Mouse (Mus musculus): ENCODE data around the gene Klk4. TPM values are rescaled to one million over a fixed set of nuclear protein-coding genes. Genes with fewer than 3 reads are reported as not detected.

Gene Klk4
- polyA plus RNA-seq, 1 experiment from 2014 or later = not detected

DNA sequence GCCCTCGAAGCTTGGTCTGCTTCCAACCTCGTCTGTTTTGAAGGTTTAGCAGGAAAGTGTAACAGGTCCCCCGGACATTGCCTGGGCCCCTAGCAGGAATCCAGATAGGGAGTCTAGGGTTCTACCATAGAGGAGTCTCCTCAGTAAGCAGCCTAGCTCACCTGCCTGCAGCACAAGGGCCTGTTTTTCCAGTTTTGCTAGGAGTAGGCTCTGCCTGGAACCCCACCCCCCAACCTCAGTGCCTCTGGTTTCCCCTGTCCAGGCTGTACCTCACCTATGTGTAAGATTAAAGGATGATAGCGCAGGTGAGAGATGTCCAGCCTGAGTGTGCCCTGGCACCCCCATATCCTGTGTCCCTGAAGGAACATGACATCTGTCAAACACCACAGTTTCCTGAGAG lies 4.5 kb upstream of the Klk4 start:
- 53% methylated on average over 4 of the region's 4 CpGs for WGBS (ENCODE audit: insufficient replicate concordance)
- Histone ChIP-seq H3K36me3 (no peaks in the 10 kb centered on the region), H3K4me1 (replicated peaks) (no peaks in the 10 kb centered on the region), H3K4me3 (replicated peaks) (no peak overlapping the region), H3K27me3 (no peaks in the 10 kb centered on the region), H3K27ac (no peak overlapping the region), H3K9ac (no peak overlapping the region), H3K4me2 (no peak overlapping the region), H3K9me3 (replicated peaks) (no peaks in the 10 kb centered on the region)
- ATAC-seq (ENCODE audit: low read depth) (no peak), DNase-seq (no peak)

DNA sequence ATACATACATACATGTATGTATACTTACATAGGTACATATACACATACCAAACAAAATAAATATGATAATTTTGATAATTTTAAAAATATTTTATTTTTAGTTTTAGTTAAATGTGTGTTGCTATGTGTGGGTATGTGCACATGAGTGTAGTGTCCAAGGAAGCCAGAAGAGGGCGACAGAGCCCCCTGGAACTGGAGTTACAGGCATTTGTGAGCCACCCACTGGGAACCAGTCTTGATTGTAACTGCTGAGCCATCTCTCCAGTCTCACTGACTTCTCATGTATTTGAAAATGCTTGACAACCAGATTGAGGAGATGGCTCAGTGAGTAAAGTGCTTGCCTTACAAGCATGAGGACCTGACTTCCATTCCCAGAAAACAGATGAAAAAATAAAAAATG lies 2.7 kb upstream of the Klk4 start:
- no peak overlapping the region for H3K9ac ChIP-seq
- no peaks in the 10 kb centered on the region for H3K9me3 ChIP-seq (replicated peaks)
- H3K4me3 ChIP-seq (replicated peaks) = no peak overlapping the region
- H3K27ac ChIP-seq = no peak overlapping the region
- H3K4me2 ChIP-seq = no peak overlapping the region
- ATAC-seq (ENCODE audit: low read depth) (no peak), DNase-seq (no peak)
- H3K27me3 ChIP-seq = peaks cover 4% of the 10 kb centered on the region; the same call in 1 of the 2 replicates
- H3K4me1 ChIP-seq (replicated peaks) = no peaks in the 10 kb centered on the region
- no peaks in the 10 kb centered on the region for H3K36me3 ChIP-seq
- 18% methylated on average over 1 of the region's 1 CpGs for WGBS (ENCODE audit: insufficient replicate concordance)

DNA sequence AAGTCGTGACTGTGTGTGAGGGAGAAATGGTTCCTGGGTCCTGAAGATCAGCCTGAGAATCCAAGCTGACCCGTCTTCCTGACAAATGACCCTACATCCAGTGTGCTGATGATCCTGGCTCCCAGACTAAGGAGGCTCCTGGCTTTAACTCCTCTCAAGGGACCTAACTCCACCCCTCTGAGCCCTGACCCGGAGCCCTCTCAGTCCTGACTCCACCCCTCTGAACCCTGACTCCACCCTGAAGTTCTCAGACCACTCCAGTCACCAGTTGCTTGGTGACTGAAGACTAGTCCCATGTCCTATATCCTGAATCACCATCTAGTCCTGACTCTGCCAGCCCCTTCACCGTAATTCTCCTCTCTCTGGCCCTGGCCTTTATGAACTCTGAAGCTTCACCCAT lies 1.4 kb downstream of the Klk4 start:
- Histone ChIP-seq H3K36me3 (no peaks in the 10 kb centered on the region), H3K27ac (no peak overlapping the region), H3K9ac (no peak overlapping the region), H3K27me3 (peaks cover 4% of the 10 kb centered on the region; the same call in 1 of the 2 replicates), H3K4me1 (replicated peaks) (no peaks in the 10 kb centered on the region), H3K4me2 (no peak overlapping the region), H3K4me3 (replicated peaks) (no peak overlapping the region), H3K9me3 (replicated peaks) (no peaks in the 10 kb centered on the region)
- WGBS (ENCODE audit: insufficient replicate concordance) = 16% methylated on average over 4 of the region's 4 CpGs
- ATAC-seq (ENCODE audit: low read depth) (no peak), DNase-seq (no peak)

DNA sequence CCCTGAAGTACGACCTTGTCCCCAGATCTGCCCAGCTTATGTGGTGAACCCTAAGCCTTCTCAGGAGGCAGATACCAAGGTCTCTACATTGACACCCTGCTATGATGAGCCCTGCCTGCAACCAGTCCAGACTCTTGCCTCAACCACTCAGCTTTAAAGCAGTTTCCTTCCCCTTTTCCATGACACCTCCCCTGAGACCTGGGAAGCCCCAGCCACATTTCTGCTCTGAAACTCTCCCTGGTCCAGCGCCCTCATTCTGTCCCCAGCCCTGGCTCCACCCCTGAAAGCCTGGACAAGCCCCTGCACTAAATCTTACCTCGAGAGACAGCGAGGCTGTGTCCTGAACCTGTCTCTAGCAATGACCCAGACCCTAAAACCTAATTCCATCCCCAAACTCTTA lies 1.9 kb downstream of the Klk4 start:
- DNase-seq (no peak), ATAC-seq (ENCODE audit: low read depth) (no peak)
- peaks cover 4% of the 10 kb centered on the region; the same call in 1 of the 2 replicates for H3K27me3 ChIP-seq
- 9% methylated on average over 4 of the region's 4 CpGs for WGBS (ENCODE audit: insufficient replicate concordance)
- H3K9ac ChIP-seq = no peak overlapping the region
- H3K4me3 ChIP-seq (replicated peaks) = no peak overlapping the region
- no peak overlapping the region for H3K4me2 ChIP-seq
- H3K9me3 ChIP-seq (replicated peaks) = no peaks in the 10 kb centered on the region
- H3K4me1 ChIP-seq (replicated peaks) = no peaks in the 10 kb centered on the region
- H3K27ac ChIP-seq = no peak overlapping the region
- H3K36me3 ChIP-seq = no peaks in the 10 kb centered on the region

DNA sequence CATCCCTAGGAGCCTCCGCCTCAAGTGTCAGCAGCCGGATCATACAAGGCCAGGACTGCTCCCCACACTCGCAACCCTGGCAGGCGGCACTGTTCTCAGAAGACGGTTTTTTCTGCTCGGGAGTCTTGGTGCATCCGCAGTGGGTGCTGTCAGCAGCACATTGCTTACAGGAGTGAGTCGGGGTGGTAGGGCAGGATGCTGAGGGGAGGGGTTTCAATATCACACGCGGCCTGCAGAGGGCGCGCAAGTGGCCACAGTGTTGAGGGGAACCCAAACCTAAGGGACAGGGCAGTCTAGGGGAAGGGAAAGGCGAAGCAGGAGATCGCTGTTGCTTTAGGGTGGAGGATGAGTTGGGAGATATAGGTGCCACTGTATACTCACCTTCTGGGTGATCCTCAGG lies 2.6 kb downstream of the Klk4 start:
- DNase-seq (no peak), ATAC-seq (ENCODE audit: low read depth) (no peak)
- Histone ChIP-seq H3K27ac (no peak overlapping the region), H3K36me3 (no peaks in the 10 kb centered on the region), H3K4me3 (replicated peaks) (no peak overlapping the region), H3K9me3 (replicated peaks) (no peaks in the 10 kb centered on the region), H3K27me3 (peaks cover 4% of the 10 kb centered on the region; the same call in 1 of the 2 replicates), H3K4me2 (no peak overlapping the region), H3K4me1 (replicated peaks) (no peaks in the 10 kb centered on the region), H3K9ac (no peak overlapping the region)
- WGBS (ENCODE audit: insufficient replicate concordance) = 9% methylated on average over 14 of the region's 14 CpGs

DNA sequence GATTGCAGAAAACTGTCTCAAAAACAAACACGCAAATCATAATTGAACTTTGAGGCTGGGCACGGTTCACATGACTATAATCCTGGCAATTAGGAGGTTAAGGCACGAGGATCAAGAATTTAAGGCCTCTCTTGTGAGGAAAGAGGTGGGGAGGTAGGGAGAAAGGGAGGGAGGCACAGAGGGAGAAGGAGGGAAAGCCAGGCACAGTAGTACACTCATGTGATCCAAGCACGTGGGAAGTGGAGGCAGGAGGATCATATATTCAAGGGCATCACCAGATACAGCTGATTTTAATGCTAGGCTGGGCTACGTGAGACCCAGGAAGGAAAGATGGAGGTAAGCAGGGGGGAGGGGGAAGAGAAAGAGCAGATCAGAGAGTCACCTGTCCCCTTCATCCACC lies 10.4 kb downstream of the Klk4 start:
- Histone ChIP-seq H3K4me2 (no peak overlapping the region), H3K4me3 (replicated peaks) (no peak overlapping the region), H3K36me3 (no peaks in the 10 kb centered on the region), H3K9ac (no peak overlapping the region), H3K9me3 (replicated peaks) (no peaks in the 10 kb centered on the region), H3K27me3 (no peaks in the 10 kb centered on the region), H3K4me1 (replicated peaks) (no peaks in the 10 kb centered on the region), H3K27ac (no peak overlapping the region)
- 52% methylated on average over 5 of the region's 5 CpGs for WGBS (ENCODE audit: insufficient replicate concordance)
- DNase-seq = no peak
- no peak for ATAC-seq (ENCODE audit: low read depth)

DNA sequence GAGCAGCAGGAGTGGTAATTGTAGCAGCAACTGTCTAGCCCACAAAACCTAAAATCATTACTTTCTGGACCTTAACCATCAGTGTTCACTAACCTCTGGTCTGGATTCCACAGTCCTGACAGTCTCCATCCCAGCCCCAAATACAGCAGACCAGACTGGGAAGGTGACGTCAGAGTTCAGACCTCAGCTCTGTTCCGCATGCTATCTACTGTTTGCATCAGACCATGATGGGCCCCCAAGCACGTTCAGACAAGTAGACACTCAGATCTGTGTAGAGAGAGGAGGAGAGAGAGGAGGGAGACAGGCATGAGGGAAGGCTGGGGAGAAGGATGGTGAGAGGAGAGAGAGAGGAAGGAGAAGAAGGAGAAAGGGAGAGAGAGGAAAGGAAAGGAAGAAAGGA lies 10.8 kb downstream of the Klk4 start:
- WGBS (ENCODE audit: insufficient replicate concordance) = 41% methylated on average over 3 of the region's 3 CpGs

DNA sequence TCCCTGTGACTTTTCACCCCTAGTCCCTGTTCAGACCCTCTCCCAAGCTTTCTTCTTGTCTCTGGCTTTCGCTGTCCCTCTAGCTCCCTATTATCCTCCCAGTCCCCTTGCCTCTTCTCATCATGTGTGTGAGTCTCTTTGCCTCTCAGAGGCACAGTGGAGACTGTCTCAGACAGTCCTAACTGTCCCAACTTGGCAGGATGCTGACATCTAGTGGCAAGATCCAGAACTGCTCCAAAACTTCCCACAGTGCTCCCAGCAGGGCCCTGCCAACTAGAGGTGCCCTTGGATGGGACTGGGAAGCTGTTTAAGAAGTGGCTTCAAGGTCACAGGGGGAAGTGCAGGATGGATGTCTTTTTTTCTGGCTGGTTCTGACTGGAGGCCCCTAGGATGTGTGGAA lies 13.9 kb downstream of the Klk4 start:
- DNase-seq (peak; percentile 16), ATAC-seq (ENCODE audit: low read depth) (0 out of 2 replicates have a peak, but pooled peaks have one; percentile 58)
- Histone ChIP-seq H3K4me3 (replicated peaks) (no peak overlapping the region), H3K9me3 (replicated peaks) (no peaks in the 10 kb centered on the region), H3K36me3 (no peaks in the 10 kb centered on the region), H3K27ac (no peak overlapping the region), H3K4me2 (no peak overlapping the region), H3K9ac (no peak overlapping the region), H3K4me1 (replicated peaks) (no peaks in the 10 kb centered on the region), H3K27me3 (no peaks in the 10 kb centered on the region)
- WGBS (ENCODE audit: insufficient replicate concordance) = 5% methylated on average over 1 of the region's 1 CpGs

More for the DNA sequence above, 10.8 kb downstream of the Klk4 start:
- no peaks in the 10 kb centered on the region for H3K9me3 ChIP-seq (replicated peaks)
- no peaks in the 10 kb centered on the region for H3K36me3 ChIP-seq
- no peaks in the 10 kb centered on the region for H3K4me1 ChIP-seq (replicated peaks)
- H3K27me3 ChIP-seq = no peaks in the 10 kb centered on the region
- DNase-seq = no peak
- no peak overlapping the region for H3K4me2 ChIP-seq
- no peak overlapping the region for H3K4me3 ChIP-seq (replicated peaks)
- H3K27ac ChIP-seq = no peak overlapping the region
- H3K9ac ChIP-seq = no peak overlapping the region
- ATAC-seq (ENCODE audit: low read depth) = no peak

DNA sequence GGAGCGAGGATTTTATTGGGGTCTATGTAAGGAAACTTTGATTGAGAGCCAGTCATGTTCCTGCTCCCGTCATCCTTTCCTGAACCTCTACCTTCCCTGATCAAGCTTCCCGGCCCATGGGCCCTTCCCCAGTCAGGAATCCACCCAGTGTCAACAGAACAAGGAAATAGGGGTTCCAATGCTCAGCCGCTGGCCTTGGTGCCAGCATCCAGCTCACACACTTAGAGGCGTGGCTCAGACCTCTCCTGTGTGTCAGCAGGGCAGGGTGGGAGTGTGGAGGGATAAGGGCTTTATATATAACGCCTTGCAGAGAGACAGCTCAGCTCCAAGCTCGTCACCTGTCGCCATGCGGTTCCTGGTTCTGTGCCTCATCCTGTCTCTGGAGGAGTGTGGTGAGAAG lies 33.9 kb downstream of the Klk4 start:
- H3K9ac ChIP-seq = no peak overlapping the region
- 49% methylated on average over 9 of the region's 9 CpGs for WGBS (ENCODE audit: insufficient replicate concordance)
- no peaks in the 10 kb centered on the region for H3K4me1 ChIP-seq (replicated peaks)
- no peak overlapping the region for H3K4me2 ChIP-seq
- H3K4me3 ChIP-seq (replicated peaks) = no peak overlapping the region
- DNase-seq (no peak), ATAC-seq (ENCODE audit: low read depth) (no peak)
- no peaks in the 10 kb centered on the region for H3K27me3 ChIP-seq
- no peaks in the 10 kb centered on the region for H3K9me3 ChIP-seq (replicated peaks)
- no peak overlapping the region for H3K27ac ChIP-seq
- H3K36me3 ChIP-seq = no peaks in the 10 kb centered on the region

DNA sequence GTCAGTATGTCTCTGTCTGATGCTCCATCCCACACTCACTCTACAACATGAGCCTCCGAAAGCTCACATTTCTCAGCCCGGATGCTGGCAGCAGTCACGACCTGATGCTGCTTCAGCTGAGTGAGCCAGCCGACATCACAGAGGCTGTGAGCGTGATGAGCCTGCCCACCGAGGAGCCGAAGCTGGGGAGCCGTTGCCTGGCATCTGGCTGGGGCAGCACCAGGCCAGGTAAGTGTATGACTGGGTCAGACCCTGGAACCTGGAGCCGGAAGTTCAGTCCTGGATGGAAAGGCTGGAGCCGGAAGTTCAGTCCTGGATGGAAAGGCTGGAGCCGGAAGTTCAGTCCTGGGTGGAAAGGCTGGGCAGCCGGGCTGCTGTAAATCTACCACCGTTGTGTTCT lies 37.5 kb downstream of the Klk4 start:
- DNase-seq (no peak), ATAC-seq (ENCODE audit: low read depth) (no peak)
- Histone ChIP-seq H3K27me3 (no peaks in the 10 kb centered on the region), H3K27ac (no peak overlapping the region), H3K4me3 (replicated peaks) (no peak overlapping the region), H3K9me3 (replicated peaks) (no peaks in the 10 kb centered on the region), H3K36me3 (no peaks in the 10 kb centered on the region), H3K9ac (no peak overlapping the region), H3K4me1 (replicated peaks) (no peaks in the 10 kb centered on the region), H3K4me2 (no peak overlapping the region)
- WGBS (ENCODE audit: insufficient replicate concordance) = 73% methylated on average over 13 of the region's 13 CpGs

DNA sequence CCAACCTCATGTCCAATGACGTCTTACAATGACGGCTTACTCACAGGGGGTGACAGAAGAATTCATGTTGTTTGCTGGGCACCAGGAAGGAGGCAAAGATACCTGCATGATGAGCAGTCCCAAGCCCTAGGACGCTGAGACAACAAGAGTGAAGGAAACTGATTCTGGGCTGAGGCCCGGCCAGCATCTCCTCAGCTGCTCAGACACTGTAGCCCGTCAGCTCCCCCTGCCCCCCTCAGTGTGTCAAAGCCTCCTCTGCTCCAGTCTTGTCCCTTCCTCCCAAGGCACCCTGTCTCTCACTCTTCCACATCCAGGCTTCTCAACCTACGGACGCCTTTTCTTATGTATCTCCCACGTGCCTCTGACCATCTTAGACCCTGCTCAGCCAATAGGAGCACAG lies 37.9 kb downstream of the Klk4 start:
- Histone ChIP-seq H3K9me3 (replicated peaks) (no peaks in the 10 kb centered on the region), H3K4me3 (replicated peaks) (no peak overlapping the region), H3K27ac (no peak overlapping the region), H3K9ac (no peak overlapping the region), H3K36me3 (no peaks in the 10 kb centered on the region), H3K4me1 (replicated peaks) (no peaks in the 10 kb centered on the region), H3K27me3 (no peaks in the 10 kb centered on the region), H3K4me2 (no peak overlapping the region)
- WGBS (ENCODE audit: insufficient replicate concordance) = 61% methylated on average over 8 of the region's 8 CpGs
- no peak for ATAC-seq (ENCODE audit: low read depth)
- no peak for DNase-seq

DNA sequence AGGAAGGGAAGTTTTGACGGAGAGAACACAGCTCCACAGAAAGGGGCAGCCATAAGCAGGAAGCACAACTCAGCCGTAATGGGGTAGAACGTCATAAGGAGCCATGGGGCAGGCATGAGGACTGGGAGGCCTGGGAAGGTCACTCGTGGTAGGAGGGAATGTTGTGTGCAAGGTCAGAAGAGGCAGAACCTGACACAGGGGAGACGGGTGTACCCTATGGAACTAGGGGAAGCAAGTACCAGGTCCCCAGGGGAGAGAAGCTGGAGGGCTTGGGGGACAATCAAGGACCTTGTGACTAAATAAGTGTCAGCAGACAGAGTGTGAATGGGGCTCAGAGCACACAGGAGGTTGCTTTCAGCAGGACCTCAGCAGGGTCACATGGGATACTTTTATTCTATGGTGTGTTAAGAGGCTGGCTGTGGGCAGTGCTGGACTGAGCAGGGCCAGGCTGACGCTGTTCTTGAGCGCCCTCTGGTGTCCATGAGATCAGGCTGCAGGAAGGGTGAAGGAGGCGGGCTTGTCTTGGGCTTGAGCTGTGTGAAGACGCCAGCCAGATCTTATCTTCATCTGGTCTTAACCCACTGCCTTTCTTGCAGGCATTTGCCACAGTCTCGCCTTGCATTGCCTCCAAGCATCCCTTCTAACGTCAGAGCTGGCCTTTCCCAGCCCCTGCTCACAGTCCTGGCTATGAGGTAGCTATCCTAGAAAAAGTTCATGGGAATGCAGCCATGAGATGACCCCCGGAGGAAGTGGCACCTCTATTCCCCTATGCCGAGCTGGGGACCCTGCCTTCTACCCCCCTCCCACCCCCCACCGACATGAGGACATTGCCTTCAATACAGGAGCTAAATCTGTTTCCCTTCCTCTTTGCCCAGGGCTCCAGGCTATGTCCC lies 38.8 kb downstream of the Klk4 start:
- peak; percentile 23 for DNase-seq
- no peaks in the 10 kb centered on the region for H3K9me3 ChIP-seq (replicated peaks)
- H3K9ac ChIP-seq = no peak overlapping the region
- peak; percentile 68; the same call in 1 of the 2 replicates for ATAC-seq (ENCODE audit: low read depth)
- no peaks in the 10 kb centered on the region for H3K4me1 ChIP-seq (replicated peaks)
- no peaks in the 10 kb centered on the region for H3K36me3 ChIP-seq
- whole genome bisulfite sequencing (ENCODE audit: insufficient replicate concordance) = 19% methylated on average over 14 of the region's 14 CpGs
- H3K4me2 ChIP-seq = no peak overlapping the region
- H3K27me3 ChIP-seq = no peaks in the 10 kb centered on the region
- no peak overlapping the region for H3K4me3 ChIP-seq (replicated peaks)
- H3K27ac ChIP-seq = no peak overlapping the region

Measured in liver, embryonic 13.5 days (tissue).